In the genomic region with DNA sequence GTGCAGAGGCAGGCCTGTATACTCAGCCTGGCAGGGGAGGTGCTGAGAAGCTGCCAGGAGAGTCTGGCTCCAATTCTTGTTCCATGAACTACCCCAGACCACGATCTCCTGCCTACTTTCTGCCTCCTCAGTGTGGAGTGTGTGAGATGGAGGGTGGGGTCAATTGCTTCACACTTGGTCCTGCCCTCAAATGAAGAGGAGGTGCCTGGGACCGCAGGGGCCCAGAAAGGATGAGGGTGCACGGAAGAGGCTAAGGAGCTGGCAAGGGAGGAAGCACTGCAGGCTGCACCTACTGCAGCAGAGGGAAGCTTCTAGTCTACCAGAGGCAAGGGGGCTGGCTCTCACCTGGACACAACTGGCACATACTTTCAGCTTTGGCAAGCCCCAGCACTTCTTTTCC, we compare ENCODE assay signal across 8 mouse cellular contexts. TPM values are rescaled to one million over a fixed set of nuclear protein-coding genes. Genes with fewer than 3 reads are reported as not detected.
DNase-seq lines count a peak whose midpoint lies in the region; ATAC-seq and TF ChIP-seq lines count a peak whose summit lies in the region.

No protein-coding gene starts in this region.

- H3K9me3 ChIP-seq in stomach, embryonic 14.5 days (ENCODE audit: control insufficient read depth, low read depth, low read length) = no peaks in the 10 kb centered on the region

- WGBS in spleen, adult 2 months = 37% methylated on average over 3 of the region's 3 CpGs
- WGBS in stomach, embryonic 14.5 days = 21% methylated on average over 3 of the region's 3 CpGs

- TF ChIP-seq POLR2A in spleen, adult 2 months (IDR thresholded peaks at IDR 0.05; ENCODE audit: low read depth, low read length) = no peak

- ATAC-seq in erythroid progenitor cell, adult 5-6 weeks (replicated peaks; ENCODE audit: low FRiP score, poor library complexity, severe bottlenecking) = peak; percentile 44; the same call in 1 of the 2 replicates
- ATAC-seq in stomach, embryonic 14.5 days (ENCODE audit: insufficient number of reproducible peaks, insufficient read depth, low FRiP score, low read depth) = no peak

- TF ChIP-seq CTCF in spleen, adult 2 months (IDR thresholded peaks at IDR 0.05; ENCODE audit: extremely low read depth, insufficient read depth, insufficient read length, insufficient replicate concordance) = no peak

- H3K4me2 ChIP-seq in stomach, embryonic 14.5 days (replicated peaks; ENCODE audit: low read depth, low read length) = peak overlapping the region; percentile 58

- no peaks in the 10 kb centered on the region for H3K27me3 ChIP-seq in spleen, adult 2 months (ENCODE audit: control insufficient read depth, insufficient read depth, low read length)
- no peaks in the 10 kb centered on the region for H3K27me3 ChIP-seq in stomach, embryonic 14.5 days (ENCODE audit: control insufficient read depth, insufficient read depth, low read length)

- H3K9ac ChIP-seq in stomach, embryonic 14.5 days (replicated peaks; ENCODE audit: low read depth, low read length) = no peak overlapping the region

- H3K4me1 ChIP-seq in spleen, adult 2 months (ENCODE audit: control insufficient read depth, insufficient read depth, insufficient read length) = peaks cover 3% of the 10 kb centered on the region; the same call in 1 of the 2 replicates
- 0 out of 2 replicates have a peak, but pooled peaks cover 3% of the 10 kb centered on the region for H3K4me1 ChIP-seq in stomach, embryonic 14.5 days (ENCODE audit: control insufficient read depth, insufficient read depth, low read length)

- H3K27ac ChIP-seq in spleen, adult 2 months (ENCODE audit: insufficient read depth, low read length) = peak overlapping the region; percentile 62; the same call in 1 of the 2 replicates
- H3K27ac ChIP-seq in stomach, embryonic 14.5 days (ENCODE audit: low read length) = no peak overlapping the region

- no peak for DNase-seq in spleen, adult 2 months (ENCODE audit: low read depth in 1 of 2, low spot score in 2 of 2)
- DNase-seq in spleen, adult 12 weeks (ENCODE audit: low spot score) = no peak
- peak; percentile 25 for DNase-seq in kidney, adult 18-20 months
- DNase-seq in lung, postnatal 10 days = peak; percentile 41
- DNase-seq in c-Kit-positive CD71-positive TER-119-positive erythroid progenitor cells, embryonic 14.5 days (ENCODE audit: low spot score) = no peak
- no peak for DNase-seq in layer of hippocampus, adult 9-11 months

- peak overlapping the region; percentile 99; the same call in 1 of the 2 replicates for H3K4me3 ChIP-seq in spleen, adult 2 months (ENCODE audit: extremely low read depth, insufficient read depth, insufficient read length)
- H3K4me3 ChIP-seq in stomach, embryonic 14.5 days (ENCODE audit: low read depth, low read length) = peak overlapping the region; percentile 62

- no peaks in the 10 kb centered on the region; the same call in 1 of the 2 replicates for H3K36me3 ChIP-seq in spleen, adult 2 months (ENCODE audit: control insufficient read depth, insufficient read depth, low read length)
- peaks cover 3% of the 10 kb centered on the region; the same call in 1 of the 2 replicates for H3K36me3 ChIP-seq in stomach, embryonic 14.5 days (ENCODE audit: control insufficient read depth, insufficient read depth, low read length)

RNA-seq across cellular contexts. Expression of gene Hcfc1, which starts 1.8 kb away (rescaled TPM):
- polyA plus RNA-seq in spleen, adult 2 months (2012; rRNA removed) = 71.1 and 88.1 TPM in 2 replicates
- 192 and 209 TPM in 2 replicates for total RNA-seq in erythroid progenitor cell, adult 5-6 weeks (2015; ENCODE audit: low replicate concordance)
- 123 and 145 TPM in 2 replicates for total RNA-seq in erythroid progenitor cell, adult 5-6 weeks (2017; ENCODE audit: low replicate concordance)
- polyA plus RNA-seq in stomach, embryonic 14.5 days (2014; fragmentation: Nextera tagmentation; extraction: Ambion mirVana) = 73.9 and 80.1 TPM in 2 replicates

RNA-seq across cellular contexts. Expression of gene Renbp, which starts 33.7 kb away (rescaled TPM):
- 13.3 and 17.9 TPM in 2 replicates for polyA plus RNA-seq in spleen, adult 2 months (2012; rRNA removed)
- total RNA-seq in erythroid progenitor cell, adult 5-6 weeks (2015; ENCODE audit: low replicate concordance) = 3.4 TPM in 1 of 2 replicates, not detected in the other
- total RNA-seq in erythroid progenitor cell, adult 5-6 weeks (2017; ENCODE audit: low replicate concordance) = 1.7 TPM in 1 of 2 replicates, not detected in the other
- polyA plus RNA-seq in stomach, embryonic 14.5 days (2014; fragmentation: Nextera tagmentation; extraction: Ambion mirVana) = 38.6 and 43.9 TPM in 2 replicates

RNA-seq across cellular contexts. Expression of gene Naa10, which starts 42.6 kb away (rescaled TPM):
- 36.8 and 42.8 TPM in 2 replicates for polyA plus RNA-seq in spleen, adult 2 months (2012; rRNA removed)
- total RNA-seq in erythroid progenitor cell, adult 5-6 weeks (2015; ENCODE audit: low replicate concordance) = 17.7 and 34.8 TPM in 2 replicates
- 14.7 and 25.9 TPM in 2 replicates for total RNA-seq in erythroid progenitor cell, adult 5-6 weeks (2017; ENCODE audit: low replicate concordance)
- 126 and 137 TPM in 2 replicates for polyA plus RNA-seq in stomach, embryonic 14.5 days (2014; fragmentation: Nextera tagmentation; extraction: Ambion mirVana)

RNA-seq across cellular contexts. Expression of gene Arhgap4, which starts 42.7 kb away (rescaled TPM):
- 289 and 344 TPM in 2 replicates for polyA plus RNA-seq in spleen, adult 2 months (2012; rRNA removed)
- total RNA-seq in erythroid progenitor cell, adult 5-6 weeks (2015; ENCODE audit: low replicate concordance) = 12.2 and 16.9 TPM in 2 replicates
- total RNA-seq in erythroid progenitor cell, adult 5-6 weeks (2017; ENCODE audit: low replicate concordance) = 14.5 and 21.0 TPM in 2 replicates
- 3.0 and 3.2 TPM in 2 replicates for polyA plus RNA-seq in stomach, embryonic 14.5 days (2014; fragmentation: Nextera tagmentation; extraction: Ambion mirVana)

RNA-seq across cellular contexts. Expression of gene Irak1, which starts 59.4 kb away (rescaled TPM):
- 159 and 239 TPM in 2 replicates for polyA plus RNA-seq in spleen, adult 2 months (2012; rRNA removed)
- total RNA-seq in erythroid progenitor cell, adult 5-6 weeks (2015; ENCODE audit: low replicate concordance) = 81.3 and 83.6 TPM in 2 replicates
- 58.8 and 59.3 TPM in 2 replicates for total RNA-seq in erythroid progenitor cell, adult 5-6 weeks (2017; ENCODE audit: low replicate concordance)
- polyA plus RNA-seq in stomach, embryonic 14.5 days (2014; fragmentation: Nextera tagmentation; extraction: Ambion mirVana) = 52.7 and 58.5 TPM in 2 replicates

Comparison
In these comparisons a context has a peak if more than half of its experiments do, and no peak if none do; other contexts are left out.
1. DNase-seq: peak in kidney, adult 18-20 months (single experiment) and lung, postnatal 10 days (single experiment); none in spleen, adult 2 months (0 of 2), spleen, adult 12 weeks (single experiment), c-Kit-positive CD71-positive TER-119-positive erythroid progenitor cells, embryonic 14.5 days (single experiment) and layer of hippocampus, adult 9-11 months (single experiment).